Comparison of ENCODE assay signal across 8 mouse cellular contexts in genomic region chr9:100544948-100545714, GRCm38 (mm10). TPM values are rescaled to one million over a fixed set of nuclear protein-coding genes. Genes with fewer than 3 reads are reported as not detected.
A peak's percentile ranks its signal among the peaks of the same experiment; 100 is the strongest.
DNase-seq lines count a peak whose midpoint lies in the region; ATAC-seq lines count a peak whose summit lies in the region.

No protein-coding gene starts in this region.

- peak overlapping the region; percentile 95 for H3K4me3 ChIP-seq in forebrain, embryonic 13.5 days
- H3K4me3 ChIP-seq in limb, embryonic 12.5 days (replicated peaks) = peak overlapping the region; percentile 95
- peak overlapping the region; percentile 86 for H3K4me3 ChIP-seq in neural tube, embryonic 12.5 days

- H3K9me3 ChIP-seq in forebrain, embryonic 13.5 days (replicated peaks) = peaks cover 6% of the 10 kb centered on the region; the same call in 1 of the 2 replicates
- H3K9me3 ChIP-seq in limb, embryonic 12.5 days = peaks cover 6% of the 10 kb centered on the region
- peaks cover 10% of the 10 kb centered on the region; the same call in 1 of the 2 replicates for H3K9me3 ChIP-seq in neural tube, embryonic 12.5 days

- H3K36me3 ChIP-seq in forebrain, embryonic 13.5 days (ENCODE audit: poor library complexity, severe bottlenecking) = peaks cover 15% of the 10 kb centered on the region
- H3K36me3 ChIP-seq in limb, embryonic 12.5 days = 0 out of 2 replicates have a peak, but pooled peaks cover 5% of the 10 kb centered on the region
- peaks cover 10% of the 10 kb centered on the region; the same call in 1 of the 2 replicates for H3K36me3 ChIP-seq in neural tube, embryonic 12.5 days

- WGBS in forebrain, embryonic 13.5 days = under 1% methylated on average over 38 of the region's 38 CpGs
- 1% methylated on average over 36 of the region's 38 CpGs for WGBS in limb, embryonic 12.5 days
- WGBS in neural tube, embryonic 12.5 days = 1% methylated on average over 38 of the region's 38 CpGs

- peak overlapping the region; percentile 79 for H3K4me2 ChIP-seq in forebrain, embryonic 13.5 days
- H3K4me2 ChIP-seq in limb, embryonic 12.5 days = peak overlapping the region; percentile 77
- peak overlapping the region; percentile 75 for H3K4me2 ChIP-seq in neural tube, embryonic 12.5 days (replicated peaks)

- H3K4me1 ChIP-seq in forebrain, embryonic 13.5 days = peaks cover 28% of the 10 kb centered on the region
- peaks cover 16% of the 10 kb centered on the region for H3K4me1 ChIP-seq in limb, embryonic 12.5 days (replicated peaks)
- H3K4me1 ChIP-seq in neural tube, embryonic 12.5 days = peaks cover 19% of the 10 kb centered on the region

- H3K9ac ChIP-seq in forebrain, embryonic 13.5 days = peak overlapping the region; percentile 92
- H3K9ac ChIP-seq in limb, embryonic 12.5 days (replicated peaks) = peak overlapping the region; percentile 87
- H3K9ac ChIP-seq in neural tube, embryonic 12.5 days = peak overlapping the region; percentile 82

- DNase-seq in layer of hippocampus, postnatal 25 days (ENCODE audit: extremely low spot score in 1 of 2, low spot score in 1 of 2) = peak; percentile 17 to 27
- DNase-seq in layer of hippocampus, postnatal 10 days (ENCODE audit: low spot score in 2 of 2) = no peak
- peak; percentile 63 for DNase-seq in R1 (ENCODE audit: low read depth, low spot score)
- DNase-seq in adrenal gland, postnatal 4 days (ENCODE audit: low spot score in 2 of 2) = no peak
- no peak for DNase-seq in kidney, adult 11 months

- peak overlapping the region; percentile 88 for H3K27ac ChIP-seq in forebrain, embryonic 13.5 days
- peak overlapping the region; percentile 93 for H3K27ac ChIP-seq in limb, embryonic 12.5 days
- H3K27ac ChIP-seq in neural tube, embryonic 12.5 days = peak overlapping the region; percentile 69; the same call in 1 of the 2 replicates

- no peak; the same call in 1 of the 2 replicates for ATAC-seq in forebrain, embryonic 13.5 days
- 0 out of 2 replicates have a peak, but pooled peaks have one; percentile 3 for ATAC-seq in limb, embryonic 12.5 days (ENCODE audit: insufficient number of reproducible peaks, insufficient read depth, low FRiP score, low TSS enrichment, low read depth)
- ATAC-seq in neural tube, embryonic 12.5 days (ENCODE audit: low FRiP score, low read depth) = peak; percentile 61; the same call in 1 of the 2 replicates

- H3K27me3 ChIP-seq in forebrain, embryonic 13.5 days = no peaks in the 10 kb centered on the region
- H3K27me3 ChIP-seq in limb, embryonic 12.5 days = no peaks in the 10 kb centered on the region
- no peaks in the 10 kb centered on the region for H3K27me3 ChIP-seq in neural tube, embryonic 12.5 days (replicated peaks)

RNA-seq across cellular contexts. Expression of gene Nck1, which starts 0.8 kb away (rescaled TPM):
- 10 to 100 TPM; 33.5 to 37.2 TPM for total RNA-seq in layer of hippocampus, postnatal 25 days (2021)
- 10 to 100 TPM; 25.0 to 30.4 TPM for total RNA-seq in layer of hippocampus, postnatal 10 days (2021)
- 54.6 and 57.1 TPM in 2 replicates for polyA plus RNA-seq in forebrain, embryonic 13.5 days (2015; fragmentation: Nextera tagmentation; extraction: Ambion mirVana)
- polyA plus RNA-seq in limb, embryonic 12.5 days (2016; fragmentation: Nextera tagmentation; extraction: Ambion mirVana) = 69.7 and 70.2 TPM in 2 replicates
- polyA plus RNA-seq in neural tube, embryonic 12.5 days (2016; fragmentation: Nextera tagmentation; extraction: Ambion mirVana) = 68.8 and 69.1 TPM in 2 replicates
- total RNA-seq in adrenal gland, postnatal 4 days (2021) = 10 to 100 TPM; 47.5 to 48.0 TPM

RNA-seq across cellular contexts. Expression of gene Slc35g2, which starts 25.8 kb away (rescaled TPM):
- 10 to 100 TPM; 16.1 to 19.4 TPM for total RNA-seq in layer of hippocampus, postnatal 25 days (2021)
- 10 to 100 TPM; 11.4 to 12.0 TPM for total RNA-seq in layer of hippocampus, postnatal 10 days (2021)
- polyA plus RNA-seq in forebrain, embryonic 13.5 days (2015; fragmentation: Nextera tagmentation; extraction: Ambion mirVana) = 8.1 and 8.5 TPM in 2 replicates
- 2.3 and 2.9 TPM in 2 replicates for polyA plus RNA-seq in limb, embryonic 12.5 days (2016; fragmentation: Nextera tagmentation; extraction: Ambion mirVana)
- 8.3 and 10.4 TPM in 2 replicates for polyA plus RNA-seq in neural tube, embryonic 12.5 days (2016; fragmentation: Nextera tagmentation; extraction: Ambion mirVana)
- total RNA-seq in adrenal gland, postnatal 4 days (2021) = 1 to 10 TPM; 8.7 to 9.5 TPM

RNA-seq across cellular contexts. Expression of gene Stag1, which starts 52.5 kb away (rescaled TPM):
- total RNA-seq in layer of hippocampus, postnatal 25 days (2021) = 10 to 100 TPM; 49.5 to 50.4 TPM
- 10 to 100 TPM; 39.1 to 53.4 TPM for total RNA-seq in layer of hippocampus, postnatal 10 days (2021)
- 51.5 and 54.4 TPM in 2 replicates for polyA plus RNA-seq in forebrain, embryonic 13.5 days (2015; fragmentation: Nextera tagmentation; extraction: Ambion mirVana)
- polyA plus RNA-seq in limb, embryonic 12.5 days (2016; fragmentation: Nextera tagmentation; extraction: Ambion mirVana) = 61.0 and 68.5 TPM in 2 replicates
- polyA plus RNA-seq in neural tube, embryonic 12.5 days (2016; fragmentation: Nextera tagmentation; extraction: Ambion mirVana) = 42.7 and 53.7 TPM in 2 replicates
- total RNA-seq in adrenal gland, postnatal 4 days (2021) = 10 to 100 TPM; 56.9 to 57.5 TPM

RNA-seq across cellular contexts. Expression of gene Il20rb, which starts 58.5 kb away (rescaled TPM):
- 1 to 10 TPM; 3.8 to 4.1 TPM for total RNA-seq in layer of hippocampus, postnatal 25 days (2021)
- total RNA-seq in layer of hippocampus, postnatal 10 days (2021) = 1 to 10 TPM; 1.1 to 1.6 TPM
- polyA plus RNA-seq in forebrain, embryonic 13.5 days (2015; fragmentation: Nextera tagmentation; extraction: Ambion mirVana) = 0.66 and 0.76 TPM in 2 replicates
- polyA plus RNA-seq in limb, embryonic 12.5 days (2016; fragmentation: Nextera tagmentation; extraction: Ambion mirVana) = 1.2 and 1.6 TPM in 2 replicates
- polyA plus RNA-seq in neural tube, embryonic 12.5 days (2016; fragmentation: Nextera tagmentation; extraction: Ambion mirVana) = 0.76 and 1.3 TPM in 2 replicates
- 1 to 10 TPM; 4.6 to 4.7 TPM for total RNA-seq in adrenal gland, postnatal 4 days (2021)

Comparison
In these comparisons a context has a peak if more than half of its experiments do, and no peak if none do; other contexts are left out.
1. DNase-seq: peak in layer of hippocampus, postnatal 25 days (2 of 2) and R1 (single experiment); none in layer of hippocampus, postnatal 10 days (0 of 2), adrenal gland, postnatal 4 days (0 of 2) and kidney, adult 11 months (single experiment).
2. Peak in every context shown above with its lines, with median percentiles within 50 percentile points of each other: H3K27ac ChIP-seq, H3K4me2 ChIP-seq, H3K4me3 ChIP-seq and H3K9ac ChIP-seq.